Mouse (Mus musculus): ENCODE data around the gene Ahcyl1.
"Not testable (repeated sequence)": the region's sequence is repeated elsewhere in the genome, so short reads cannot be mapped to it uniquely, and the experiment has no call there.

Ahcyl1 gene

DNA sequence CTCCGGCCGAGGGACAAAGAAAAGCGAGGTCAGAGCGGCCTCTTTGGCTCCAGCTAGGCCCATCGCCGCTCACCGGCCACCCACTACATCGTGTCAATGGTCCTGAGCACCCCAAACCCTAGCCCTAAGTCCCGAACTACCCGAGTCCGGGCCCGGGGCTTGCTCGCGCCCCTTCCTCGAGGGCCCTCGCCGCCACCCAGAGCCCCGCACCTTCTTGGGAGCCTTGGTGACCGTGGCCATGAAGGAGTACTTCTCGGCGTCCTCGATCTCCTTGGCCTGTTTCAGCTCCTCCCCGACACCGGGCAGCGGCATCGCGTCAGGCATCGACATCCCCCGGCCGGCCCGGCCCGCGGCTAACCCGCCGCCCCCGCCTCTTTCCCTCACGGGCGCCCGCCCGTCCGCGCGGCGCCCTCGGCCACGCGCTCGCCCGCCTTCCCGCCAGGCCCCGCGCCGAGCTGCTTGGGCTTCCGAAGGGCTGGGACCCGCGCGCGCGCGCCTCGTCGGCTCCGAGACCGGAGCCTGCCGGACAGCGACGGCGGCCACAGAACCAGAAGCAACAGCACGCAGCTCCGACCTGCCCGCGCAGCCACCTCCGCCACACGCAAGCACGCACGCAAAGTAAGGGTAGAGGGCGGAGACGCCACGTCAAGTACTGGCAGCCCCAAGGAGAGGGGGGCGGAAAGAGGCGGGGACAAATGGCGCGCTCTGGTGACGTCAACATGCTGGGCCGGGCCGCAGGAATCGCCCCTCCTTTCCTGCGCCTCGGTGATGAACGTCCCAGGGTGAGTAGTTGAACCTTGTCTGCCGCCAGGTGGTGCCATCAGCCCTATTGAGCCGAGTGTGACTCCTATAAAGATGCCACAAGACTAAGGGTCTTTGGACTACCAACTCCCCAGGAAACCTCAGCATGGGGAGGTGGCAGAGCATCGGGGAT, at the start of gene Ahcyl1:
TSS of gene Ahcyl1 (minus strand) at position 613 of the 934 bp plus-strand sequence.
- peak; percentile 99 for DNase-seq (ENCODE audit: low spot score in 2 of 2)

DNA sequence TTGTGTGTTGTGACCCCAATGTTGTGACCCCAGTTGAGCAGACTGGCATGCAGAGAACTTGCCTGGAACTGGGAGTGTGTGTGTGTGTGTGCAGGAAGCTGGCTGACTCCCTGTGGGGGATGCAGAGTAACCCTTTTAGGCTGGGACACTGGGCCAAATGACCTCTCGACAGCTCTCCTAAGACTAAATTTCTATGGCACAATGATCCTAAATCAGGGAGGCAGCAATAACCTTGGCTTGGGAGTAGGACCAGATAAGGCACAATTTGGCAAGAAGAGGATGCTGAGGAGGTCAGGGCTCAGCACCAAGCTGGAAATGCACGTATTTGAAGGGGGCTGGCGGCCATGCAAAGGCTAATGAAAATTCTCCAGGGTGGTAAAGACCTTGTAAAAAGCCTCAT, 49.7 kb upstream of the Ahcyl1 start:
- no peak for DNase-seq (ENCODE audit: low spot score in 2 of 2)

DNA sequence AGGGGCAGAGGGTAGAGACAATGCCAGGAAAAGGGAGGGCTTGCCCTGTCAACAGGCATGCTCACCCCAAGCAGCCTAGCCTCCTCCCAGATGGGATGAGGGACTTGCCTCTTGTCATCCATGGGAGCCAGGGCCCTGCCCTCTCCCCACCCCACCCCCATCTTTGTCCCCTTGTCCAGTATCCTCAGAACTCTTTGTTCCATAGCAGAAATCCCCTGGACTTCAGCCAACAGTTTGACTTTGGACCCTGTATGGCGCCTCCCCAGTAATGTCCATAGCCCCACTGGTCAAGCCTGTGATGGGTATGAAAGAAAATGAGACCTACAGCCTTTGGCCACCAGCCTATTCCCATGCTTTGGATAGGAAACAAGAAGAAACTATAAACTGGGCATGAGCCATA, 47.3 kb upstream of the Ahcyl1 start:
- DNase-seq (ENCODE audit: low spot score in 2 of 2): no peak

GRCm38 (mm10) chr3:107743107-107743506, 46.7 kb upstream of the Ahcyl1 start:
- no peak for DNase-seq (ENCODE audit: low spot score in 2 of 2)

DNA sequence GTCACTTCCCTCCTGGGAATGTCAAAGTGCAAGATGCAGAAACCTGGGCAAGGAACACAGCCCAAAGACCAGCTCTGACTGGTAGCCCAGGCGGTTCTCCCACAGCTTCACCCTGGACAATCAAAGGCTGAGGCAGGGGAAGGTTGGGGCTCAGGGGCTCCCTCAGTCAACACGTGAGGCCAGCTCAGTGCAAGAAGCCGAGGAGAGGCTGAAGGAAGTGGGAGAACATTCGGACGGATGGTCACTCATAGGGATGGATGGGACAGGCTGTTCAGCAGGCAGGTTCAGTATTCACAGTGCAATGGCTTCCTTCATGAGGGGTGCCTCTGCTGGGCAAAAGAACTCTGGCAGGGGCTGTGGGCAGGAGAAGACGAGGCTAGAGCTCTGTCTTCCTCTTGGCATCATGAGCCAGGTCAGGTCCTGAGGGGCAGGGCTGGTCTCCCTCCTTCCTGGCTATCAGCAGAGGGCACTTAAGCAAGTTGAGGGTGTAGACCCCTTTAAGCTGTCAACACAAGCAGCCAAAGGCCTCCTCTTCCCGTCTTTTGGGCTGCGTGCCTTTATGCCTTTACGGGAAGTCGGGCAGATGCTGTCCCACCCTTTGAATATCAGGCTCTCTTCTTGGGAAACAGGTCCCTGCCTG, 45.8 kb upstream of the Ahcyl1 start:
- DNase-seq (ENCODE audit: low spot score in 2 of 2): no peak

DNA sequence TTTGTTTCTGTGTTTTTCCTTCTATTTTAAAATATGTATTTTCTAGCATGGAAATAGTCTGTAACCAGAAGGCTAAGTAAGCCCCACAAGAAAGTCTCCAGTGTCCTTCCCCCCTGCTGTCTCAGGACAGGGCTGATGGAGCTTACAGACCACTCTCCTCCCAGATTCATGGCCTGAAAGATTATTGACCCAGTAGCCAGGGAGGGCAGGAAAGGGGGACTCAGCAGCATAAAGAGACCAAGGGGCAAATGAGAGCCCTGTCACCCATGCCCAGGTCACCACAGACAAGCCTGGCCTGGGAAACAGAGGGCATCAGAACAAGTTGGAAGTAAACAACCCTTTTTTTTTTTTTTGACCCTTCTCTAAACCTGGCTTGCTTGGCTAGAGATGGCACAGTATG, 45.0 kb upstream of the Ahcyl1 start:
- no peak for DNase-seq (ENCODE audit: low spot score in 2 of 2)

DNA sequence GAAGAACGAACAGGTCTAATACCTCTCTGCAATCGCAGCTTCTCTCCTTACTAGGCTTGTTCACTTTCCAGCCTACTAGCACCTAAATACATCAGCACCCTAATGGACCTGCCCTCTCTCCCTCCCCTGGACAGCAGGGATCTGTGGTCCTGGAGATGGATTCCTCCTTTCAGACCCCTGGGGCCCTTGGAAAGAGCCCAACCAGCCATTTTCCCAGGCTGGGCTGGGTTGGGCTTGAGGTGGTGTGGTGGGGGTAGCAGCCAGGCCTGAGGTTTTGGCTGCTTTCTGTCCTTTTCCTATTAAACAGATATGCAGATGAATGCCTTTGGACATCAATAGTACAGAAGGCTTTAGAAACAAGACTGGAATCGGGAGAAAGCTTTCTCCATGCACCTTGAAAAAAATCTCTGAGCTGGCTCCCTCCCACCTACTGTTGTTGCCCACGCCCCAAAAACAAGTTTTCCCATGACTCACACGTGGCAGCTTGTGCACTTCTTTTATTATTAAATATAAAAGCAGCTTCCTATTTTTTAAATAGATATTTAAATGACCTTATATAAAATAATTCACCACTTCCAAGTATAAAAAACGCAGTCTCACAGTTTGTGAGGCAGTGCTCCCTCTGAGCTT, 44.3 kb upstream of the Ahcyl1 start:
- no peak for DNase-seq (ENCODE audit: low spot score in 2 of 2)

DNA sequence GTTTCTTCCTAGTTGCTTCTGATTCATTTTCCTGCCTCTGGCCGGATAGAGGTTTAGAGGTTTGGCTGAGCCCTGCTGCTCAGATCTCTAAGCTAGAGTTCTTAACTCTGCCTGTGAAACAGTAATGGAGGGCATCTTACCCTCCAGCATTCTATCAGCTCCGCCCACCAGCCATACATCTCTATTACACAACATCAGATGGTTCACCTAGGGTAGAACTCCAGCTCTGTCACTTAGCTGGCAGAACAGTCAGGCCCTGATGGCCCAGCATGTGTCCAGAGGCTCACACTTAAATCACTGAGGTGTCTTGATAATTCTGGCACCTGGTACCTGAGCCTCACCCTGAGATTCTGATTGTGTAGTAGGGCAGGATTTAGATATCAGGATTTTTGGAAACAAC, 43.6 kb upstream of the Ahcyl1 start:
- no peak for DNase-seq (ENCODE audit: low spot score in 2 of 2)

DNA sequence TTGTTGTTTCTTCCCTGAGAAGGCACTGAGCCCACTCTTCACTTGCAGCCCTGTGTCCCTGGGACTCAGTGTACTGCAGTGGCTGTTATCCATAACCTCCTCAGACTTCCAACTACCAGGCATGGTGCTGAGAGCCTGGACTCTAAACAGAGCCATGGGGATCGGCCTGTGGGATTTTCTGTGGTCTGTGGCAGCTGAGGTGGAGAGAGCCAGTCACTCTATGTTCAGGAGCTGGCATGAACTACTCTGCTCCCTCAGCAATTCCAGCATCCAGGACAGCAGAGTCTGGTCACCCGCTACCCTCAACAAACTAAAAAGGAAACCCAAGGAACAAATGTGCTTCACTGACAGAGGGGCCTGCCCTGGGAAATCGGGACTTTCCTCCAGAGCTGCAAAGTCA, 43.1 kb upstream of the Ahcyl1 start:
- DNase-seq (ENCODE audit: low spot score in 2 of 2): no peak

GRCm38 (mm10) chr3:107738620-107739019, 42.3 kb upstream of the Ahcyl1 start:
- no peak for DNase-seq (ENCODE audit: low spot score in 2 of 2)

DNA sequence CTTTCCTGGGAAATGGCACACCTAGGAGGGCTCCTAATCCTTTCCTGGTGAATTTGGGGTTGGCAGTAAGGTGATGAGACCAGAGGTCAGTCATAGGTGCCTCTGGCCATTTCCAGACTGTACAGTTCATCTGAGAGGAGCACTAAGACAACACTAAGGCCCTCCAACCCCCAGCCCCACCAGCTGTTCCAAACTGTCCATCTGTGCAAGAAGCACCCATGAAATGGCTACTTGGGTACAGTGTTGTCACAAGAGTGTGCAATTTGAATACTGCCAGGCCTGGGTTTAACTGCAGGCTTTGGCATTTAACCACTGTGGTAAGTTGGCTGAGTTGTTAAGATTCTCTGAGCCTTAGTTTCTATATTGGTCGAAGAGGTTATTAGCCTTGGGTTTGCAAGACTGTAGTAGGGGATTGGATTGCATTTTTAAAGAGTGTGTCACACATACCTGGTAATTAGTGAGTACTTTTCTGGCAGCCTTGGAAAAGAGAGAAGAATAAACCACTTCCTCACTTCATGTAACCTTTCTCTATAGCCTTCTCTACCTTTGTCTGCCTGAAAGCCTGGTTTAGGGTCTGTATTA, 41.3 kb upstream of the Ahcyl1 start:
- no peak for DNase-seq (ENCODE audit: low spot score in 2 of 2)

DNA sequence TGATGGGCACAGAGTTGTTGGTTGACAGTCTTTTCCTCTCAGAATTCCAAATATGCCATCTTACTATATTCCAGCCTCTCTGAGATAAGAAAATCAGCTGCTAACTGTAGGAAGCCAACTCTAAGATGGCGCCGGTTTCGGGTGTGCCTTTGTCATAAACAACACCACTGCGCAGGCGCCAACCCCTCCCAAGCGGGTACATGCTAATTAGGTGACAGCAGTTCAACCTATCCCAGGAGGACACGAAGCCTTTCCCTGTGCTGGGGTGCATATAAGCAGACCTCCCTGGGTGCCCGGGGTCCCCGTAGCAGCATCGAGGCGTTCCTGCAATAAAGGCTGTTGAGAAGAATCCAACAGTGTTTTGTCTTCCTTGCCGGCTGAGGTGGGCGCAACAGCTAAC, 39.3 kb upstream of the Ahcyl1 start:
- not testable (repeated sequence) for DNase-seq (ENCODE audit: low spot score in 2 of 2)

DNA sequence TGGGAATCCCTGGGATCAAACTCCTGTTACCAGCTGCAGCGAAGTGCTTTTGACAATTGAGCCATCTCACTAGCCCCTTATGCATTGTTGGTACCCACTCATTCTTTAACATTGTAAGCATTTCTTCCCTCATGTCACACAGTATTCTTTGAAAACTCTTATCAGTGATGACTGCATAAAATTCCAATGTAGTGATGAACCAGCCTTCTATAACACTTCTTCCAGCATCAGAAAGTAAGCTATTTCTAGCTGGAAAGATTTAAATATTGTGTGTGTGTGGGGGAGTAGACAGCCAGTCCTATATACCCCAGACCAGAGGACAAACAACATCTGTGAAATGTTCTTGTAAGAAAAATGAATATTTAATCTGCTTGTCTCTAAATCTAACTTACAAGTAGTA, 37.0 kb upstream of the Ahcyl1 start:
- no peak for DNase-seq (ENCODE audit: low spot score in 2 of 2)

DNA sequence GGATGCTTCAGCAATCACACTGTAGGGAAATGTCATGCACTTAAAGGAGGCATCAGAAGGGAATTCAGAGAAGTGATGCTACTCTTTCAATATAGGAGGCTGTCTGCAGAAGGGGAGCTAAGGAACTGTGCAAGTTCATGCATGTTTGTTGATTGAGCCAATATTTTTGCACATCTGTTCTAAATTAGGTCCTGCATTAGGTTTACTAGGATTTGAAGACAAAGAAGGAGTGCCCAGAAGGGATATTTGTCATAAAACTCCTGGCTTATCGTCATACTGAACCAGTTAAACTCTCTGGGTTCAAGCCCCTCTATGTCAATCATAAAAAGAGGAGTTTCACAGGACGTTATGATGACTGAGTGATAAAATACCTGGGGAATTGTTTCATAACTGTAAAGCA, 33.9 kb upstream of the Ahcyl1 start:
- no peak for DNase-seq (ENCODE audit: low spot score in 2 of 2)

DNA sequence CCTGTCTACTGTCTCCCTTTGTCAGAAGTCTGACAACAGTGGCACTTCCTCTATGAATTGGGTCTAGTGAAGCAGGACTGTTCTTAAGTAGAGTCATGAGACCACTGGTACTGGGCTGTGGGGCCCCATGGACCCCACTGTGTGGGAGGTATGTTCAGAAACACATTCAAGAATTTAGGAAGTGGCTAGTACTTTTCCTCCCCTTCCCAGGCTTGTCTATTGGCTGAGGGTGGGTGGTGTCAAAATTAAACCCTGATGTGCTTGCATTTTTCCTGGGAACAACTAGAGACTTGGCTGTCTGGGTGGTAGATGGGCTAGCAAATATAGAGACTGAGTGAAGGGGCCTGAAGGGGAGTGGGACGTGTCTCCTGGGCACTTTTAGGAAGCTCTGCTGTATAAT, 32.1 kb upstream of the Ahcyl1 start:
- DNase-seq (ENCODE audit: low spot score in 2 of 2): no peak

DNA sequence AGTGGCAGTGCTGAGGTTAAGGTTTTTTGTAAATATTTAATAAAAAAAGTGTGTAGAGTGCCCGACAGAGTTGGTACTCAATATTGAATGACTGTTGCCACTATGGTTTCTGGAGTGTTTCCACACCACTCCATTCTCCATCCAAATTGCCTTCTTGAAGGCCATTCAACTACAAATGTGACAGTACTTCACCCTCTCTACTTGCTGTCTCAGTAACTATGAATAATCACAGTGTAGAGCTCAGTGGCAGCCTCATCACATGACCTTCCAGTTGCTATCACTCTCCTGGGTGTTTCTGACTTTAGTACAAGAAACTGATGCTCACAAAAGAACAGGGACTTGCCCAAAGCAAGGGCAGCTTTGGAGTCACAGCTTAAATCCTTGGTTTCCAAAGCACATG, 19.6 kb upstream of the Ahcyl1 start:
- DNase-seq (ENCODE audit: low spot score in 2 of 2): no peak

GRCm38 (mm10) chr3:107714276-107714933, 18.0 kb upstream of the Ahcyl1 start:
- DNase-seq (ENCODE audit: low spot score in 2 of 2): no peak

DNA sequence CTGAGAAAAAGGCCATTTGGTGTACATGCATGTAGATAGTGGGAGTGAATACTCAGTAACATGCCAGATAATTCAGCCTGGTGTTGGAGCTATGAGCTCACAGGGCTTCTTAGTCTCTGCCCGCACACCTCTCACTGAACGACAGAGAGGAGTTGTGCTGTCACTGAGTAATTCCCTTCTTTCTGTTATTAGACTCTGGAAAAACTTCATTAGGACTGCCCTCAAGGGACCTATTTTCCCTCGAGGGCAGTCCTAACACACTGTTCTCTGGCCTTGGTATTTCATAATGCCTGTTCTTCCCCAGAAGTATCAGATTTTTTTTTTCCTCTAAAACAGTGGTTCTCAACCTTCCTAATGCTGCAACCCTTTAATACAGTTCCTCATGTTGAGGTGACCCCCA, 15.7 kb upstream of the Ahcyl1 start:
- DNase-seq (ENCODE audit: low spot score in 2 of 2): no peak

DNA sequence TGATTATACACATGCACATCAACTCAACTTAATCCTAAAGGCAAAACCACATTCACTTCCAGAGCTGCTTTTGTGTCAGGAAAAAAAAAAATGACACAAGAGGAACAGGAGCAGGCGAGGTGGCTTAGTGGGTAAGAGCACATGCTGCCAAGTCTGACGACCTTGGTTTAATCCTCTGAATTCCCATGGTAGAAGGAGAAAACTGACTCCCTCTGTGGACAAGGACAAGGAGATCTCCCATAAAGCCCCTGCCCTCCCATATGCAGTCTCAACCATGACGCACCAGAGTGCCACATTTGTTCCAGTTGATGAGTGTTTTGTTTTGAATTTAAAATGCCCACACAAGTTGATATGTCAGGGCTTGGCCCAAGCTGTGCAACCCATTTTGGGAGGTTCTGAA, 12.8 kb upstream of the Ahcyl1 start:
- DNase-seq (ENCODE audit: low spot score in 2 of 2): no peak

- DNase-seq (ENCODE audit: low spot score in 2 of 2): no peak
Measured at GRCm38 (mm10) chr3:107707239-107707638, 10.9 kb upstream of the Ahcyl1 start.

DNA sequence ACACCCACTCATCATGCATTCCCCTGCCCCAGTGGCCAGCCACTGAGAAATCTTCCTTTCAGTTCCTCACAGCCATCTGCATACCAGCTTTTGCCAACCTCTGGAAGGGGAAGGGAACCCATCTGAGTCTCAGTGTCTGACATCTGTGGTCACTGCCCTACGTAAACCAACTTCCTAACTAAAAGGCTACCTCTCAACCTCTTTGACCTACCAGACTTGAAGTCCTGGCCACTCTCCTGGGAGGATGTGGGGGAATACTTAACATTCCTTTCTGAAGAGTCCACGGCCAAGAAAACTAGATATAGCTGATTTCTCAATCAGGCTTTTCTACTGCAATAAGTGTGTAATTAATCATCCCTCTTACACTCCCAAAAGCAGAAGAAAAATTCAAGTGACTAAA, 9.8 kb upstream of the Ahcyl1 start:
- DNase-seq (ENCODE audit: low spot score in 2 of 2): no peak

DNA sequence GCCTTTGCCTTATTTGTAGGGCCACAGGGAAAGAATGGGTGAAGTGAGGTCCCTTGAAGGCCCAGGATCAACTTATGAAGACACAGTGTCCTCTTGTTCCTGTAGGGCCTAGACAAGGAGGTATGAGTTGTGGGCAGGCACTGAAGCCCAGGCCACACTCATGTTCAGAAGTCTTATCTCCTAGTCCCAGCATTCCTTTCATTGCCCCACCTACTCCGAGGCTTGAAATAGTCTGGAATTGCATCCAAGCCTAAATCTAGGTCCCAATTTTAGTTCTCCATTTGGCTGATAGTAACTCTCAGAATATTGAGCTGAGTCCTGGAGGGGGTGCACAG, 8.0 kb upstream of the Ahcyl1 start:
- DNase-seq (ENCODE audit: low spot score in 2 of 2): no peak
